Mouse (Mus musculus): ENCODE measurements at regions not wholly inside any gene's neighbourhood (a gene's known extent, or its start where the extent isn't known, plus 50 kb on each side); places are given as distances from the start of the nearest gene placed in this dataset.

DNA sequence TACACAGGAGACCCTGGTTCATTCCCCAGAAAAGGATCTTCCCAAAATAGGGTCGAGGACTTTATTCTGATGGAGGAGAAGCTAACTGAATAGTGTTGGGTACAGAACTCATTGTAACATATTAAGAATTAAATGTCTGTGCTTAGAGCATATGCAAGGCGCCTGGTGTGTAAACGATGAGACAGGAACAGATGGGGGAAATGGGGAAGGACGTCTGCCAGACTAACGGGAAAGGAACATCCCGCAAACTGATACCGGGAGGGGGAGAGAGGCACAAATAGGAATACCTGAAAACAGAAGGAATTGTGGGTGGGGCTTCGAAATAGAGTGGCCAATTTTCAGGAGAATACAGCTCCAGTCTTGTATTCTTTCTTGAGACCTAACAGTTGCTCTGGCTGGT lies 268.6 kb upstream of the Tbx3 start:
- TF ChIP-seq EP300 (IDR thresholded peaks at IDR 0.05; ENCODE audit: low read depth) (no peak), CTCF (IDR thresholded peaks at IDR 0.05; ENCODE audit: low read depth) (no peak)
- ATAC-seq (ENCODE audit: insufficient read depth) (no peak), DNase-seq (ENCODE audit: low read depth in 3 of 3, low spot score in 3 of 3) (no peak)
- H3K4me2 ChIP-seq (ENCODE audit: low read depth): no peak overlapping the region
- no peaks in the 10 kb centered on the region for H3K9me3 ChIP-seq (ENCODE audit: control insufficient read depth, low read length)
- 56% methylated on average over 8 of the region's 8 CpGs for WGBS (ENCODE audit: insufficient replicate concordance)
- no peaks in the 10 kb centered on the region for H3K36me3 ChIP-seq (replicated peaks; ENCODE audit: control insufficient read depth, insufficient read depth, low read depth)
- peaks cover 0 to 4% of the 10 kb centered on the region in 2 experiments; a peak in 1 of 4 replicates for H3K4me1 ChIP-seq (replicated peaks; ENCODE audit: control insufficient read depth in 2 of 2, insufficient read depth in 2 of 2, low read length in 1 of 2)
- H3K4me3 ChIP-seq (ENCODE audit: insufficient read depth in 1 of 2, low read depth in 2 of 2, low read length in 2 of 2): no peak overlapping the region
- no peak overlapping the region for H3K27ac ChIP-seq
- no peak overlapping the region for H3K9ac ChIP-seq (replicated peaks)
- H3K27me3 ChIP-seq (ENCODE audit: control insufficient read depth, insufficient read depth, low read length): no peaks in the 10 kb centered on the region

- Histone ChIP-seq H3K9ac (replicated peaks) (no peak overlapping the region), H3K27me3 (ENCODE audit: control insufficient read depth, insufficient read depth, low read length) (no peaks in the 10 kb centered on the region), H3K27ac (no peak overlapping the region), H3K4me1 (replicated peaks; ENCODE audit: control insufficient read depth in 2 of 2, insufficient read depth in 2 of 2, low read length in 1 of 2) (peaks cover 0 to 4% of the 10 kb centered on the region in 2 experiments; a peak in 1 of 4 replicates), H3K4me2 (ENCODE audit: low read depth) (no peak overlapping the region), H3K9me3 (ENCODE audit: control insufficient read depth, low read length) (no peaks in the 10 kb centered on the region), H3K36me3 (replicated peaks; ENCODE audit: control insufficient read depth, insufficient read depth, low read depth) (no peaks in the 10 kb centered on the region), H3K4me3 (ENCODE audit: insufficient read depth in 1 of 2, low read depth in 2 of 2, low read length in 2 of 2) (no peak overlapping the region)
- WGBS (ENCODE audit: insufficient replicate concordance): 77% methylated on average over 17 of the region's 17 CpGs
- TF ChIP-seq EP300 (IDR thresholded peaks at IDR 0.05; ENCODE audit: low read depth): no peak
- no peak for TF ChIP-seq CTCF (IDR thresholded peaks at IDR 0.05; ENCODE audit: low read depth)
- no peak for DNase-seq (ENCODE audit: low read depth in 3 of 3, low spot score in 3 of 3)
- ATAC-seq (ENCODE audit: insufficient read depth): no peak
Measured at GRCm38 (mm10) chr5:119402651-119403050, 267.8 kb upstream of the Tbx3 start.

- no peak overlapping the region for H3K4me3 ChIP-seq (ENCODE audit: insufficient read depth in 1 of 2, low read depth in 2 of 2, low read length in 2 of 2)
- H3K4me1 ChIP-seq (replicated peaks; ENCODE audit: control insufficient read depth in 2 of 2, insufficient read depth in 2 of 2, low read length in 1 of 2): no peaks in the 10 kb centered on the region
- DNase-seq (ENCODE audit: low read depth in 3 of 3, low spot score in 3 of 3) (no peak), ATAC-seq (ENCODE audit: insufficient read depth) (no peak)
- TF ChIP-seq CTCF (IDR thresholded peaks at IDR 0.05; ENCODE audit: low read depth) (no peak), EP300 (IDR thresholded peaks at IDR 0.05; ENCODE audit: low read depth) (no peak)
- no peaks in the 10 kb centered on the region for H3K27me3 ChIP-seq (ENCODE audit: control insufficient read depth, insufficient read depth, low read length)
- H3K36me3 ChIP-seq (replicated peaks; ENCODE audit: control insufficient read depth, insufficient read depth, low read depth): no peaks in the 10 kb centered on the region
- 57% methylated on average over 11 of the region's 11 CpGs for WGBS (ENCODE audit: insufficient replicate concordance)
- no peak overlapping the region for H3K9ac ChIP-seq (replicated peaks)
- no peaks in the 10 kb centered on the region for H3K9me3 ChIP-seq (ENCODE audit: control insufficient read depth, low read length)
- no peak overlapping the region for H3K4me2 ChIP-seq (ENCODE audit: low read depth)
- no peak overlapping the region for H3K27ac ChIP-seq
Measured at GRCm38 (mm10) chr5:119410966-119411365, 259.5 kb upstream of the Tbx3 start.

- WGBS (ENCODE audit: insufficient replicate concordance): 70% methylated on average over 11 of the region's 11 CpGs
- no peak overlapping the region for H3K4me2 ChIP-seq (ENCODE audit: low read depth)
- ATAC-seq (ENCODE audit: insufficient read depth): no peak
- H3K9ac ChIP-seq (replicated peaks): no peak overlapping the region
- H3K27ac ChIP-seq: no peak overlapping the region
- DNase-seq (ENCODE audit: low read depth in 3 of 3, low spot score in 3 of 3): no peak
- H3K27me3 ChIP-seq (ENCODE audit: control insufficient read depth, insufficient read depth, low read length): no peaks in the 10 kb centered on the region
- no peak for TF ChIP-seq CTCF (IDR thresholded peaks at IDR 0.05; ENCODE audit: low read depth)
- no peak for TF ChIP-seq EP300 (IDR thresholded peaks at IDR 0.05; ENCODE audit: low read depth)
- H3K4me3 ChIP-seq (ENCODE audit: insufficient read depth in 1 of 2, low read depth in 2 of 2, low read length in 2 of 2): no peak overlapping the region
- no peaks in the 10 kb centered on the region for H3K4me1 ChIP-seq (replicated peaks; ENCODE audit: control insufficient read depth in 2 of 2, insufficient read depth in 2 of 2, low read length in 1 of 2)
- no peaks in the 10 kb centered on the region for H3K9me3 ChIP-seq (ENCODE audit: control insufficient read depth, low read length)
- no peaks in the 10 kb centered on the region for H3K36me3 ChIP-seq (replicated peaks; ENCODE audit: control insufficient read depth, insufficient read depth, low read depth)
Measured at GRCm38 (mm10) chr5:119415835-119416234, 254.6 kb upstream of the Tbx3 start.

GRCm38 (mm10) chr5:119418486-119418885 lies 252.0 kb upstream of the Tbx3 start:
- Histone ChIP-seq H3K27ac (no peak overlapping the region), H3K9ac (replicated peaks) (no peak overlapping the region), H3K4me1 (replicated peaks; ENCODE audit: control insufficient read depth in 2 of 2, insufficient read depth in 2 of 2, low read length in 1 of 2) (no peaks in the 10 kb centered on the region), H3K36me3 (replicated peaks; ENCODE audit: control insufficient read depth, insufficient read depth, low read depth) (no peaks in the 10 kb centered on the region), H3K9me3 (ENCODE audit: control insufficient read depth, low read length) (no peaks in the 10 kb centered on the region), H3K4me2 (ENCODE audit: low read depth) (no peak overlapping the region), H3K4me3 (ENCODE audit: insufficient read depth in 1 of 2, low read depth in 2 of 2, low read length in 2 of 2) (no peak overlapping the region), H3K27me3 (ENCODE audit: control insufficient read depth, insufficient read depth, low read length) (no peaks in the 10 kb centered on the region)
- no peak for DNase-seq (ENCODE audit: low read depth in 3 of 3, low spot score in 3 of 3)
- 49% methylated on average over 5 of the region's 5 CpGs for WGBS (ENCODE audit: insufficient replicate concordance)
- ATAC-seq (ENCODE audit: insufficient read depth): no peak
- TF ChIP-seq CTCF (IDR thresholded peaks at IDR 0.05; ENCODE audit: low read depth): no peak
- no peak for TF ChIP-seq EP300 (IDR thresholded peaks at IDR 0.05; ENCODE audit: low read depth)
